Mouse (Mus musculus) cortical plate, adult 2 months (tissue): ENCODE data around the gene Pde4dip. TPM values are rescaled to one million over a fixed set of nuclear protein-coding genes. Genes with fewer than 3 reads are reported as not detected.
A peak's percentile ranks its signal among the peaks of the same experiment; 100 is the strongest.

Experiments
- H3K27ac ChIP-seq: fragments of 200-500 bp; 2 replicates; pipeline ENCODE4 v1.5.1; 2012; ENCODE audit warnings: low read length, control low read depth, inconsistent platforms; ENCODE audit not compliant: insufficient read depth
- H3K4me1 ChIP-seq: fragments of 200-500 bp; 2 replicates; pipeline ENCODE4 v1.6.1; 2011; ENCODE audit warnings: low read length; ENCODE audit not compliant: control insufficient read depth, insufficient read depth
- H3K4me3 ChIP-seq: fragments of 200-500 bp; 2 replicates; pipeline ENCODE4 v1.5.1; 2011; ENCODE audit warnings: mild to moderate bottlenecking, low read length, control low read depth; ENCODE audit not compliant: insufficient read depth
- CTCF ChIP-seq: fragments of 200-500 bp; IDR thresholded peaks from 2 replicates; pipeline ENCODE4 v1.5.1; 2011; ENCODE audit warnings: mild to moderate bottlenecking, control low read depth, low read length; ENCODE audit not compliant: insufficient read depth; ENCODE audit errors: extremely low read depth
- POLR2A ChIP-seq: fragments of 200-500 bp; IDR thresholded peaks from 2 replicates; pipeline ENCODE4 v1.6.1; 2011; ENCODE audit warnings: mild to moderate bottlenecking, low read length, control low read depth; ENCODE audit not compliant: insufficient read depth; ENCODE audit errors: extremely low read depth
- polyA plus RNA-seq: library from polyadenylated mRNA; depleted of rRNA; stranded (reverse); fragments of >200 nt; gene quantifications from 2 replicates; pipeline ENCODE4 v1.2.3, GENCODE M21; 2012; rRNA removed

The Pde4dip gene
- polyA plus RNA-seq = 99.2 and 103 TPM in 2 replicates

- peak within 1 kb of the TSS; percentile 96 for H3K4me3 ChIP-seq
- peaks cover 5% of the 10 kb centered on the region for H3K4me1 ChIP-seq
- H3K27ac ChIP-seq = peak within 1 kb of the TSS; percentile 95
- no peak for TF ChIP-seq CTCF
- peak; percentile 86 for TF ChIP-seq POLR2A
Observed at GRCm38 (mm10) chr3:97888168-97888901, at the start of gene Pde4dip. Gene Pde4dip (minus strand): TSS chr3:97888707.

GRCm38 (mm10) chr3:97937945-97938266 lies 49.4 kb upstream of the Pde4dip start:
- H3K27ac ChIP-seq = no peak overlapping the region
- H3K4me1 ChIP-seq = peaks cover 5% of the 10 kb centered on the region
- H3K4me3 ChIP-seq = no peak overlapping the region
- no peak for TF ChIP-seq POLR2A
- no peak for TF ChIP-seq CTCF

GRCm38 (mm10) chr3:97937068-97937944 lies 48.8 kb upstream of the Pde4dip start:
- TF ChIP-seq POLR2A (no peak), CTCF (no peak)
- Histone ChIP-seq H3K27ac (no peak overlapping the region), H3K4me1 (peaks cover 5% of the 10 kb centered on the region), H3K4me3 (no peak overlapping the region)

- TF ChIP-seq CTCF (no peak), POLR2A (no peak)
- no peaks in the 10 kb centered on the region for H3K4me1 ChIP-seq
- H3K4me3 ChIP-seq = no peak overlapping the region
- no peak overlapping the region for H3K27ac ChIP-seq
Observed at GRCm38 (mm10) chr3:97934331-97935300, 46.1 kb upstream of the Pde4dip start.

GRCm38 (mm10) chr3:97933811-97934210 lies 45.3 kb upstream of the Pde4dip start:
- no peak overlapping the region for H3K4me3 ChIP-seq
- H3K27ac ChIP-seq = no peak overlapping the region
- no peaks in the 10 kb centered on the region for H3K4me1 ChIP-seq
- TF ChIP-seq CTCF = no peak
- TF ChIP-seq POLR2A = no peak

- Histone ChIP-seq H3K27ac (no peak overlapping the region), H3K4me1 (no peaks in the 10 kb centered on the region), H3K4me3 (no peak overlapping the region)
- no peak for TF ChIP-seq CTCF
- TF ChIP-seq POLR2A = no peak
Observed at GRCm38 (mm10) chr3:97933251-97933650, 44.7 kb upstream of the Pde4dip start.

- H3K4me3 ChIP-seq = no peak overlapping the region
- no peak overlapping the region for H3K27ac ChIP-seq
- TF ChIP-seq CTCF (no peak), POLR2A (no peak)
- no peaks in the 10 kb centered on the region for H3K4me1 ChIP-seq
Observed at GRCm38 (mm10) chr3:97932771-97933170, 44.3 kb upstream of the Pde4dip start.

GRCm38 (mm10) chr3:97932131-97932530 lies 43.6 kb upstream of the Pde4dip start:
- no peaks in the 10 kb centered on the region for H3K4me1 ChIP-seq
- no peak overlapping the region for H3K4me3 ChIP-seq
- no peak for TF ChIP-seq POLR2A
- no peak overlapping the region for H3K27ac ChIP-seq

- no peak overlapping the region for H3K4me3 ChIP-seq
- no peaks in the 10 kb centered on the region for H3K4me1 ChIP-seq
- no peak overlapping the region for H3K27ac ChIP-seq
- TF ChIP-seq CTCF = no peak
- no peak for TF ChIP-seq POLR2A
Observed at GRCm38 (mm10) chr3:97931310-97931885, 42.9 kb upstream of the Pde4dip start.
